Mouse (Mus musculus) heart, postnatal 0 days (tissue): ENCODE results near the gene Copa. TPM values are rescaled to one million over a fixed set of nuclear protein-coding genes. Genes with fewer than 3 reads are reported as not detected.
A peak's percentile ranks its signal among the peaks of the same experiment; 100 is the strongest.

ENCODE experiments used
- ATAC-seq: fragments of 200-750 bp; cut with Nextera tagmentation; 2 replicates; pipeline ENCODE4 v1.8.0; 2017; ENCODE audit warnings: low read depth, moderate number of reproducible peaks, moderate library complexity; ENCODE audit not compliant: insufficient read depth
- DNase-seq: peaks from one replicate; pipeline ENCODE4 v3.0.0-alpha.2; 2016; ENCODE audit warnings: low spot score
- H3K27ac ChIP-seq: fragments of 300-500 bp; sonication (generic); 2 replicates; pipeline ENCODE4 v1.5.1; 2014; ENCODE audit warnings: low read depth, mild to moderate bottlenecking
- H3K27me3 ChIP-seq: fragments of 300-500 bp; sonication (generic); 2 replicates; pipeline ENCODE4 v1.6.1; 2014; ENCODE audit warnings: low read length, mixed read lengths; ENCODE audit not compliant: control insufficient read depth, insufficient read depth
- H3K36me3 ChIP-seq: fragments of 300-500 bp; sonication (generic); replicated peaks from 2 replicates; pipeline ENCODE4 v1.6.1; 2014; ENCODE audit warnings: low read length, mixed read lengths; ENCODE audit not compliant: control insufficient read depth, insufficient read depth
- H3K4me1 ChIP-seq: fragments of 300-500 bp; sonication (generic); 2 replicates; pipeline ENCODE4 v1.6.1; 2014; ENCODE audit warnings: antibody characterized with exemption; ENCODE audit not compliant: control insufficient read depth, insufficient read depth
- H3K4me2 ChIP-seq: fragments of 300-500 bp; sonication (generic); 2 replicates; pipeline ENCODE4 v1.6.1; 2014; ENCODE audit warnings: low read depth, mild to moderate bottlenecking, low read length, moderate library complexity
- H3K4me3 ChIP-seq: fragments of 300-500 bp; sonication (generic); 2 replicates; pipeline ENCODE4 v1.5.1; 2014; ENCODE audit warnings: low read depth, low read length
- H3K9ac ChIP-seq: fragments of 300-500 bp; sonication (generic); replicated peaks from 2 replicates; pipeline ENCODE4 v1.6.1; 2014; ENCODE audit warnings: low read depth, low read length, mixed read lengths
- H3K9me3 ChIP-seq: fragments of 300-500 bp; sonication (generic); replicated peaks from 2 replicates; pipeline ENCODE4 v1.6.1; 2016; ENCODE audit warnings: low read length; ENCODE audit not compliant: control insufficient read depth
- CTCF ChIP-seq: IDR thresholded peaks from 2 replicates; pipeline ENCODE4 v1.5.1; 2016; ENCODE audit warnings: antibody characterized with exemption, control low read depth, low read depth
- EP300 ChIP-seq: IDR thresholded peaks from 2 replicates; pipeline ENCODE4 v1.6.1; 2016; ENCODE audit warnings: antibody characterized with exemption, low read depth
- whole genome bisulfite sequencing: fragments of 180-500 bp; shearing (Covaris S2); extraction: QIAGEN DNeasy Blood & Tissue Kit; methylation state at CpG from one replicate; pipeline ENCODE4 v1.1.7; 2014; 5-methylcytosine and 5-hydroxymethylcytosine counted together
- polyA plus RNA-seq: library from polyadenylated mRNA; unstranded; fragments of >200 nt; fragmentation: Nextera tagmentation; extraction: Ambion mirVana; gene quantifications from 2 replicates; pipeline ENCODE4 v1.2.1, GENCODE M21; 2015
- total RNA-seq: library from RNA; depleted of rRNA; stranded (reverse); fragments of >200 nt; gene quantifications from 2 replicates; pipeline ENCODE4 v1.2.3, GENCODE M21; 2014; ENCODE audit warnings: low replicate concordance; rRNA removed

Copa gene
- total RNA-seq (148 and 174 TPM in 2 replicates), polyA plus RNA-seq (101 and 102 TPM in 2 replicates)

GRCm38 (mm10) chr1:172082101-172082898, at the start of gene Copa, which contains the start of gene Ncstn:
Gene Copa, plus strand, starts transcription at chr1:172082529.
Gene Ncstn, minus strand, starts transcription at chr1:172082795.
- Histone ChIP-seq H3K27me3 (no peaks in the 10 kb centered on the region), H3K4me3 (peak within 1 kb of the TSS; percentile 83), H3K27ac (peak within 1 kb of the TSS; percentile 75), H3K4me2 (peak within 1 kb of the TSS; percentile 70), H3K9me3 (no peaks in the 10 kb centered on the region), H3K36me3 (peaks cover 24% of the 10 kb centered on the region), H3K9ac (peak within 1 kb of the TSS; percentile 89), H3K4me1 (peaks cover 16% of the 10 kb centered on the region)
- TF ChIP-seq CTCF, result peak; percentile 35
- no peak for TF ChIP-seq EP300
- under 1% methylated on average over 40 of the region's 40 CpGs for WGBS
- peak; percentile 97 for ATAC-seq
- DNase-seq, result peak; percentile 94

GRCm38 (mm10) chr1:172046410-172046809, 35.9 kb upstream of the Copa start:
- Histone ChIP-seq H3K4me2 (no peak overlapping the region), H3K27me3 (0 out of 2 replicates have a peak, but pooled peaks cover 3% of the 10 kb centered on the region), H3K36me3 (no peaks in the 10 kb centered on the region), H3K27ac (no peak overlapping the region), H3K4me3 (no peak overlapping the region), H3K9me3 (no peaks in the 10 kb centered on the region), H3K9ac (no peak overlapping the region), H3K4me1 (no peaks in the 10 kb centered on the region)
- ATAC-seq (no peak), DNase-seq (no peak)
- WGBS, result 60% methylated on average over 8 of the region's 8 CpGs
- TF ChIP-seq CTCF (no peak), EP300 (no peak)

- H3K9ac ChIP-seq, result no peak overlapping the region
- no peak overlapping the region for H3K4me3 ChIP-seq
- no peaks in the 10 kb centered on the region for H3K9me3 ChIP-seq
- TF ChIP-seq EP300, result no peak
- peak; percentile 75 for TF ChIP-seq CTCF
- DNase-seq (peak; percentile 83), ATAC-seq (peak; percentile 67)
- no peak overlapping the region for H3K27ac ChIP-seq
- 0 out of 2 replicates have a peak, but pooled peaks cover 3% of the 10 kb centered on the region for H3K27me3 ChIP-seq
- H3K36me3 ChIP-seq, result no peaks in the 10 kb centered on the region
- no peak overlapping the region for H3K4me2 ChIP-seq
- H3K4me1 ChIP-seq, result no peaks in the 10 kb centered on the region
- WGBS, result 15% methylated on average over 5 of the region's 5 CpGs
These were observed 35.4 kb upstream of the Copa start for GRCm38 (mm10) chr1:172046938-172047337.

DNA sequence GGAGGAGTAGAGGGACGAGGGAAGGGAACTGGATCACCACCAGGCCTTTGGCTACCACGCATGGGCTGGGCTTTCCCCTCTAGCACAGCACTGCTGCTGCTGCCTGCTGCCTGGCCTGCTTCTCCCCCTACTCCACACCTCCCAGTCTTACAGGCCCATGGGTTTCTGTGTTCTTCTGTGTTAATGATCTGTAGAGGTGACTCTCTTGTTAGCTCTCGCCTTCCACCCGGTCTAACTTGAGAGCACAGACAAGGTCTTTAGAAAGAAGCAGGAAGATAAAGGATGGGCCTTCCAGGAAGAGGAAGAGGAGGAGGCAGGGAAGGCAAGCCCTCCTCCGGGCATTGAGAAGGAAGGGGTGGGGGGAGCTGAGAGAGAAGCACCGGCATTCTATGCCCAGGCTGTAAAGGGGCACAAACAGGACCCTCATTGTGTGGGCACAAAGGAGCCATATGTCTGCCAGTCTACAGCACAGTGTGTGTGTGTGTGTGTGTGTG, 34.0 kb upstream of the Copa start:
- peaks cover 13% of the 10 kb centered on the region for H3K27me3 ChIP-seq
- DNase-seq (no peak), ATAC-seq (no peak)
- peak overlapping the region; percentile 44 for H3K4me2 ChIP-seq
- WGBS, result 27% methylated on average over 6 of the region's 6 CpGs
- H3K9me3 ChIP-seq, result no peaks in the 10 kb centered on the region
- H3K4me1 ChIP-seq, result no peaks in the 10 kb centered on the region
- H3K4me3 ChIP-seq, result peak overlapping the region; percentile 35
- 0 out of 2 replicates have a peak overlapping the region, but pooled peaks have one; percentile 6 for H3K9ac ChIP-seq
- TF ChIP-seq EP300, result no peak
- peak overlapping the region; percentile 43 for H3K27ac ChIP-seq
- H3K36me3 ChIP-seq, result no peaks in the 10 kb centered on the region

DNA sequence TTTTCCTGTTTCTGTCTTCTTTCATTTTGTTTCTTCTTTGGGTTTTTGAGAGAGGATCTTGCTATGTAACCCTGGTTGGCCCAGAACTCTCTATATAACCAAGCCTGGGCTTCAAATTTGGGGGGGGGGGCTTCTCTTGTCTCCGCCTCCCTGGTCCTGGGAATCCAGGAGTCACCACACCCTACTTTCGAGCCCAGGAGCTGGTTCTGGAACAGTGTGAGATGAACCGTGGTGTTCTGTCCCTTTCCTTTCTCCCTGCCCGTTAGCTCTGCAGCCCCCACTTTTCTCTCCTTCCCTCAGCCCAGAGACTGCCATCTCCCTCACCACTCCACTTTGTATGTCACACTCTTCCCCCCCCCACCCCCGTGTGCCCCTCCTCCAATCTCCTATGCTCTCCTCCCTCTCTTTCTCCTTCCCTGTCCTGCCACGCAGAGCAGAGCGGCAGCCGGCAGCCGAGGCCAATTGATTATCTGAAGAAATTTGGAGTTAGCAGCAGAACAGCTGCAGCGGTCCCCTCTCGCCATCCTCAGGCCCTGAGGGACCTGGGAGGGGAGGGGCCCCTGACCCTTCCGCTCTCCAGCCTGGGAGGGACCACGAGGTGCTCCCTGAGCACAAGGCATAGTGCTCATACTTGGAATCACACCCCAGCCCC, 33.1 kb upstream of the Copa start:
- Histone ChIP-seq H3K4me1 (peaks cover 8% of the 10 kb centered on the region; the same call in 1 of the 2 replicates), H3K9ac (no peak overlapping the region), H3K36me3 (no peaks in the 10 kb centered on the region), H3K4me3 (no peak overlapping the region), H3K9me3 (no peaks in the 10 kb centered on the region), H3K27ac (no peak overlapping the region), H3K4me2 (no peak overlapping the region), H3K27me3 (peaks cover 23% of the 10 kb centered on the region)
- ATAC-seq (no peak), DNase-seq (no peak)
- TF ChIP-seq CTCF (no peak), EP300 (no peak)
- 37% methylated on average over 13 of the region's 13 CpGs for WGBS
